Mouse (Mus musculus) right cerebral cortex, postnatal 36 days (tissue): ENCODE measurements around the gene Sp7.
A peak's percentile ranks its signal among the peaks of the same experiment; 100 is the strongest.

Source experiments
- DNase-seq, 2 experiments: peaks; one replicate each; pipeline ENCODE4 v3.0.0; 2022; ENCODE audit warnings: low spot score in 2 of 2, mixed read lengths in 1 of 2

Gene Sp7

DNA sequence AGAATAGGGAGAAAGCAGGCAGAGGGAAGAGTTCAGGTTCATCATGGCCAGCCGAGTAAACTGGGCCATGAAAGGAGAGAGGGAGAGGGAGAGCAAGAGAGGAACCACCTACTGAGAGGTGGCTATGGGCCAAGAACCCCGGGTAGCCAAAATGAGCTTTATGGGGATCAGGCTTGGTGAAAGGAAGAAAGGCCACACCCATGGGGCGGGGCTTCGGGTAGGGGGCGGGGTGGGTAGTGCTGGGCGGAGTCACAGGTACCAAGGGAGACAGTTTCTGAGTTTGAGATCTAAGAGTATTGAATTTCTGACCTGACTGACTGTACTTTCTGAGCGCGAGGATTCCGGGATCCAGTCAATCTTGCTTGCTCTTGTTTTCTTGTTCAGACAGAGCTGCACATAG lies 19.7 kb upstream of the Sp7 start:
- DNase-seq, result no peak

DNA sequence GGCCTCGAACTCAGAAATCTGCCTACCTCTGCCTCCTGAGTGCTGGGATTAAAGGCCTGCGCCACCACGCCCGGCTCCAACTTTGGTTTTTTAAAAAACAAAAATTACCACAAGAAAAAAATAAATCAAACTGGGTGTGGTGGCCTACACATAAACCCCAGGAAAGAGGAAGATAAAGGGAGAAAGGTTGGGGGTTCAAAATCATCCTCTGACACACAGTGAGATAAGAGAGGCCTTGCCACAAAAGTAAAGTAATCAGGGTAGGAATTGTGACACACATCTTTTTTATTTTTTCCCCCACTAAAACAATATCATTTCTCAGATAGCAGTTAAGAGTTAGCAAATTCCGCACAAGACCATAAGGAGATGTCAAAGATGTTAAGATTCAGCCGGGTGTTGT lies 16.7 kb upstream of the Sp7 start:
- no peak for DNase-seq

DNA sequence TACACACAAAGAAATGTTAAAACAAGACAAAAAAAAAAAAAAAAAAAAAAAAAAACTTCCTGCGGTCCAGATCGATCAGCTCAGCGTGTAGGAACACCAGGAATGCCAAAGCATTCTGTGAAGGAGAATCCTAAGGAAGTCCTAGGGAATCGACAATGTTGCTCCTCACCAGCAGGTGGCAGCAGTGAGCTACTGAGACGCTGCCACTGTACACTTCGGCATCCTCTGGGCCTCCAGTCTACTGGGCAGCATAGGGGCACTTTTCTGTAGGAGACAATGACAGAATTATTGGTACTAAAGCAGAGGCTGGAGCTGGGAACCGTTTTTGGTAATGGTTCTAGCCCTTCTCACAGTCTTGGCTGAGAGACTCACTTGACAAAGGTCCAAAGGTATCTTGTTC lies 14.6 kb upstream of the Sp7 start:
- DNase-seq, result peak; percentile 61 to 72

DNA sequence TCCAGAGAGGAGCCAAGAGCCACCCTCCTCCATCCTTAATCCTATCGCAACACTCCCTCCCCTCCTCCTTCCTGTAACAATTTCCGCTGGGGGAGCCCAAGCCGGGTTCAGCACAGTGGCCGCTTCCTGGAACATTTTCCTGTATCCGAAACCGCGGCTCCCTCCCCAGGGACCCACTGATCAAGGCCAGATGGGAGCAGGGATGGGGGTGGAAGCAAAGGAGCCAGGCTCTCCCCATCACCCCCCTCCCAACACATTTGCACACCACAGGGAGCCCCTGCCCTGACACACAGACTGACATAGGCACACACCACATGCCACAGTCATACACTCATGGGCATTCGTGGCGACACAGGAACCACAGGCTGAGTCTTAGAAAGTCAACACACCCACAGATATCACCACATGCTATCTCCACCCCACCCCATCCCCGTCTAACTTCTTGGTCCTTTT lies 10.9 kb upstream of the Sp7 start:
- DNase-seq, result no peak

DNA sequence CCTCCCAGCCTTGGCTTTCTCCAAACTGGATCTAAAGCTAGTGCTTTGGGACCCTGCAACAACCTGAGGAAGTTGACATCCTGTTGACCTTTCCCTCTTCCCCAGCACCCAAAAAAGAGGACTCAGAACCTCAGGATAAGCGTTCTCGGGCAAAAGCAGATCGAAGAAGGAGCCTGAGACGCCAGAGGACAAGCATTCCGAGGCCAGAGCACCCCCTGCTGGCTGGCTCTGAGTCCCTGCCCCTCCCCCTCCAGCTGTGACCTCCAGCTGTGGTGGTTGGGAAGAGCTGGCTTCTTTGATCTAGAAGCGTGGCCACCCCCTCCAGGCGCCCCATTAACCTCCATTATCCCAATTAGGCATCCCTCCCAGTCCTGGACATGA lies 10.2 kb upstream of the Sp7 start:
- peak; percentile 53 to 54 for DNase-seq

DNA sequence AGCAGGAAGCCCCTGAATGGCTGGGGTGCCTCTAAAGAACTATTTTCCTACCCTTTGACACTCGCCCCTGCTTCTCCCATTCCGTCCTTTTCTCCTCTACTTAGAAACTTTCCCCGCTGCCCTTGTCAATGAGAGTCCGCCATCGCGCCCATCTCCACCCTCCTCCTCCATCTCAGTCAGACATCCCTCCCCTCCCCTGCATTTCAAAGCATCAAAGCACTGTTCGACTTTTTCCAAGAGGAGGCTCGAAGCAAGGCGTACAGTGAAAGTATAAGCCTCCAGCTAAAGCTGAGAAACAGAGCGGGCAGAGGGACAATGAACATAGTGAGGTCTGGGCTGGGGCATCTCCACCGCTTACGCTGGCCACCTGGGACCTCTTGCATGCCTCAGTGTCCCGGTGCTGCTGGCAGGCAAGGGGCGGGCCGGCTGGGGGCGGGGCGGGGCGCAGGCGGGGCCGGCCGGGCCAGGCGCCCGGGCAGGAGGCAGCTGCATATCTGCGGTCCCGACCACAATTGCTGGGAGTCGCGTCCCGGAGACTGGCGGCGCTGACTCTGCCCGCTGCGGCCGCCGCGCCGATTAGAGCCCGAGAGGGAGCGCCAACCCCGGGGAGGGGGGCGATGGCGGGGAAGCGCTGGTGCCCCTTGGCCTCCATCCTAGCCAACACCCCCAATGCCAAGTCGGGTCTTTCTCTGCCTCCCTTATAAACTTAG lies 9.6 kb upstream of the Sp7 start:
- no peak for DNase-seq

DNA sequence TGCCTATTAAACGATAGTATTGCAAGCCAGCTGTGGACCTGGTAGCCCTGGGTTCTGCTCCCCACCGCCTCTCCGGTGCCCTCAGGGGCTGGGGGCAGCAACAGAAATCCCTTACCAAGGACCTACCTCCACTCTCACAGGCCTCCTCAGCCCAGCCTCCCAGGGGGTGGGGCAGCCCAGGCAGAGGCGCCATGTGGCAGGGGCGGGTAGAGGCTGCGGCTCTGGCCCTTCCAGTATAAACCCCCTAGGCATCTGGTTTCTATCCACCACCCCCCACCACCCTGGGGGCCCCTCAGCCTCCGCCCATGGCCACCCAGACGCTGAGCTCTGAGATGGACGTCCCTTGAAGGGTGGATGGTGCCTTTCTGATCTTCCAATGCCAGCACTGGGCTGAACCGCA lies 3.7 kb upstream of the Sp7 start:
- DNase-seq, result no peak

DNA sequence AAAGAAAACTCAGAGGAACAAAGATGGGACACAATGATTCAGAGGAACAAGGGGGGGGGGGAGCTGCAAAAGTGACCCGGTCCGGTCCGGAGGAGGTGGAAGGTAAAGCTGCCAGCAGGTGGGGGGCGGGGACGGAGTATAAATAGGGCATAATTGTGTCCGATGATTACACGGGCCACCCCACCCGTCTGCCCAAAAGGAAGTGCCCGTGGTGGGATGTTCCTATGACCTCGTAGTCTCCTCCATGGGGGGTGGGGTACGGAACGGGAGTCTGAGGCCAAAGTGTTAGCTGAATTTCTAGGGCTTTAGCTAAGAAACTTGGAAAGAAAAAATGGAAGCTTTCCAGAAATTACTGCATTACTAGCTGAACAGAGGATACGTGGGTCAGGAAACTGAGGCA lies 3.0 kb upstream of the Sp7 start:
- DNase-seq, result no peak

DNA sequence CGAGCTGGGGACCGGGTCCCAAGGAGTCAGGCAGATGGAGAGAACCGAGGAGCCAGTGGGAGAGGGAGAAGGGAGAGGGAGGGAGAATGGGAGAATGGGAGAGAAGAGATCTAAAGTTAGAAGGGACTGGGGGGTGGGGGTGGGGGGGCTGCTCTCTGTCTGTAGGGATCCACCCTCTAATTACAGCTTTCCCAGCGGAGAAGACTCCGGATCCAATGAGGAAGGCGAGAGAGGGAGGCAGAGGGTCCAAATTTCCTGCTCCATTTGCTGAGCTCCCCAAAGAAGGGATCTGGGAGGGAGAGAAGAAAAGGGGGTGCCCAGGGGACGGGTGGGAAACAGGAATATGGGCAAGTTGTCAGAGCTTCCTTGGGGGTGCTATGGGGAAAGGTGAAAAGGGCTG lies 744 bp downstream of the Sp7 start:
- DNase-seq, result no peak

DNA sequence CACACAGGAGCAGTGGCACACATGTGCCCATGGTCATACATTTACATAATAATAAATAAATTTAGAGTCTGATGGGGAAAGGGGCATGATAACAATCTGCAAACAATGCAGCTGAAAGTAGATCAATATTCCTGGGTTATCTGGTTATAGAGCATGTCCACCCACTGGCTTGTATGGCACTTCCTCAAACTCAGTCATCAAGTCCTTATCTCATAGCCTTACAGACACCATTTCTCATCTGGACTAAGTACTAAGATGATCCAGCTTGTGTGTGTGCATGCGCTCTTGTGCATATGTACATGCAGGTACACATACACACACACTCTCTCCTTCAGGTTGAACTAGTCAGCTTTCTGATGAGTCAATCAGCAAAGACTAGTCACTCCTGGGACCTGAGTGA lies 2.3 kb downstream of the Sp7 start:
- DNase-seq, result no peak

DNA sequence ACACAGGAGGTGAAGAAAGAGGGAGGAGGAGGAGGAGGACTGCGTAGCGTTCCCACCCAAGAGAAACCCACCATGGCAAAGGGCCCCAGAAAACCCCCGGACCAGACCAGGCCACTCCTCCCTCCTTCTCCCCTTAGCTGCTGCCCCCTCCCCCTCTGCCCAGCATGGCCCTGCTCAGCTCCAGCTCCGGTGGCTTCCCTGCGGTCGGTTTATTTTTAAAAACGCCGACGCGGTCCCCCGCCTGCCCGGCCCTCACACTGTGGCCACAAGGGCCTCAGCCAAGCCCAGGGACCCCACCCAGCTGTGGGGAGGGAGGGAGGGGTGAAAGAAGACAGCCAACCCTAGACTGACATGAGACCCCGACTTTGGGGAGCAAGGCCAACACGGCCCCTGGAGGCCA lies 4.3 kb downstream of the Sp7 start:
- DNase-seq, result no peak

DNA sequence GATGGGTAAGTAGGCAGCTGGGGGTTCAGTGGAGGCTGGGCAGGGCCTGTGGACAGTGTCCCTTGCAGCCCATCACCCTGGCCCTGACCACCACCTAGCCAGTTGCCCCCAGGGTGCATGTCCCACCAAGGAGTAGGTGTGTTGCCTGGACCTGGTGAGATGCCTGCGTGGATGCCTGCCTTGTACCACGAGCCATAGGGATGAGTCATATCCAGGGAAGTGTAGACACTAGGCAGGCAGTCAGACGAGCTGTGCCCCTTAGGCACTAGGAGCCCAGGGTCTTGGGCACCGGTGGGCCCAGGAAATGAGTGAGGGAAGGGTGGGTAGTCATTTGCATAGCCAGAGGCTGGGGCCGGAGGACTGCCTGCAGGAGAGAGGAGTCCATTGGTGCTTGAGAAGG lies 8.1 kb downstream of the Sp7 start:
- DNase-seq, result no peak

DNA sequence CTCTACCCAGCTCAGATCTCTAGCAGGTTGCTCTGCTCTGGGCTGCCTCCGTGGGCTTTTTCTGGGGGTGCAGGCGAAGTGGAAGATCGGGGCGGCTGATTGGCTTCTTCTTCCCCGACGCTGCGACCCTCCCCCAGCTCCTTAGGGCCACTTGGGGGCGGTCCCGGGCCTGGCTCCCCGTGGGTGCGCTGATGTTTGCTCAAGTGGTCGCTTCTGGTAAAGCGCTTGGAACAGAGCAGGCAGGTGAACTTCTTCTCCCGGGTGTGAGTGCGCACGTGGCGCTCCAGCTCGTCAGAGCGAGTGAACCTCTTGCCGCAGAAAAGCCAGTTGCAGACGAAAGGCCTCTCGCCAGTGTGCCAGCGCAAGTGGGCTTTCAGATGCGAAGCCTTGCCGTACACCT lies 8.9 kb downstream of the Sp7 start:
- no peak for DNase-seq

DNA sequence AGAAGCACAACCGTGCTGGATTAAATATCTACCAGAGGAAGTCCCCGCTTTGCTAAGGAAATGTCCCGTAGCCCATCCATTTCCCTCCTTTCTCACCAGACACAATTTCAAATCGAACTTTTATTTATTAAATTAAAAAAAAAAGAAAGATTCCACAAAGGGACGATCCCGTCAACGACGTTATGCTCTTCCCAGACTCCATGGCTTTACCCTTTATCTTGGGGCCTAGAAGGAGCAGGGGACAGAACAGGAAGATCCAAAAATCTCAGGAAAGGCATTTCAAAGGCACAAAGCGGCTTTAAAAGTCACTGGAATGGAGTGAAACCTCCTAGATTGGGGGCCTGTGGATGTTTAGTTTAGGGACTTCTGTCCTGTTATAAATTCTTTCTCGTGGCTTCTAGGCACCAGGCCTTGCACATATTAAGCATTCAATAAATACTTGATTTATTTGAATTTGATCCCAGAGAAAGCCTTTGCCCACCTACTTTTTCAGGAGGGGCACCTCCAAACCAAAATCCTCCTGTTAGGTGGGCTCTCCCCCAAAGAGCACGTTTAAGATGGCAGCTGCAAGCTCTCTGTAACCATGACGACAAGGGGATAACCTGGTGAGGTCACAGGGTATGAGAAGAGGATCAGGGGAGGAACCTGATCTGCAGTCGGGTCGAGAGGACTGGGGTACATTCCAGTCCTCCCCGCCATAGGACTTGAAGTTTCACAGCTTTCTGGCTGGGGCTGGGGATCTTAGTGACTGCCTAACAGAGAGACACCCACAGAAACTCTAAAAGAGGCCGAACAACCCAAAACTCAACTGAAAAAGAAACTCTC lies 10.3 kb downstream of the Sp7 start:
- DNase-seq, result no peak

DNA sequence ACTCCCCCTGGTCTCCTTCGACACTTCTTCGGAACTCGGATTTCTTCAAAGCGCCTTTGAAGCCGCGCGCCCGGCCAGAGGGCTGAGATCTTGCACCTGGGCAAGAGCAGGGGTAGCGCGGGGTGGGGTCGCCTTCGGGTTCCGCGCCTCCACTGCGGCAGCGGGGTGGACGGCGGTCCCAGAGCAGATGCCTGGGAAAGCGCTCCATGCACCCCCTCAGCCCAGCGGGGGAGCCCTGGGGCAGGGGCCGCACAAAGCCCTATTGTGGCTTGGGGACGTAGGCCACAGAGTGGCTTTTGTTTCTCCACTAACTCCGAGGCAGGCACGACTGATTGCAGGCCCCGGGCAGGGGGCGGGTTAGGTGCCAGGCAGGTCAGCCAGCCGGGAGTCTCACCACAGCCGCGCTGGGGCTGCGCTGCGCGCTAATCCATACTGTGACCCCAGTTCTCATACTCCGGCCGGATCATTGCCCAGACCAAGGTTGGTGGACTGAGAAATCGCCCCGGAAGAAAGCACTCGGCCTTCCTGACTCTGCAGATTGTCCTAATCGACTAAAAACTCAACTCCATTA lies 11.0 kb downstream of the Sp7 start:
- DNase-seq, result no peak

DNA sequence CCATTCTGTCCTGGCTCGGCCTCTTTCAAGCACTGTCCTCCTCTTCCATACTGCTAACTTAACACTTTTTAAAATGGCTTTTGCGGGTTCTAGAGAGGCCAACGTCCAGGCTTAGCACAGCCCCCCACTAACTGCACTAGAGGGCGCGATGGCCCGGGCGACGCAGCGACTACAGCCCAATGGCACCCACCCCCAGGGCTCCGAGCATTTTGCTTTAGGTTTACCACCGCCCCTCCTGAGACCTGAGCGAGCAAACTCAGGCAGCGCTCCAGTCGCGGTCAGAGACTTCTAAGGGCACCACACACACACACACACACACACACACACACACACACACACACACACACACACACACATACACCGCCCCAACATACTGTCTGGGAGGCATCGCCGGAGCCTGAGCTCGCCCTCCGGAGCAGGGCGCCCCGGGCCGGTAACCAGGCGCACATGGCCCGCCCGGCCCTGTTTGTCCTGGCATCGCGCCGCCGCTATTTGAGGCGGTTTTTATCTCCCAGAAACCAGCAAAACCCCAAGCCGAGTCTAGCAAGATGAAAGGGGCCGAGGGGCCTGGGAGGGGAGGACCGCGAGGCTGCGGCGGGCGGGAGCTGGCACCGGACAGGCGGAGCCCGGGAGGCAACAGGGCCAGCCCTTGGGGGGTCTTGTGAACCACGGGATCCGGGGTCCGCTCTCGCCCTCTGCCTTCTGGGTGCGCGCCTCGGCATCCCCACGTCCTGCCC lies 11.7 kb downstream of the Sp7 start:
- no peak for DNase-seq

DNA sequence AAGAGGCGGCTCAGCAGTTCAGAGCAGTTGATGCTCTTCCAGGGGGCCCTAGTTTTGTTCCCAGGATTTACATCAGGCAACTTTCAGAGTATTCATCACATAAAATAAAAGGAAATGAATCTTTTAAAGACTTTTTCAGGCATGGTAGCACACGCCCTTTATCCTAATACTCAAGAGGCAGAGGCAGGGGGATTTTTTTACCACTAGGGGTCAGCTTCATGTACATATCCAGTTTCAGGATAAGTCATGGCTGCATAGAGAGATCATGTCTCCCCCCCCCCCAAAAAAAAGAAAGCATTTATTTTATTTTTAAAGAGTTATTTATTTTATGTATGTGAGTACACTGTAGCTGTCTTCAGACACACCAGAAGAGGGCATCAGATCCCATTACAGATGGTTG lies 13.0 kb downstream of the Sp7 start:
- no peak for DNase-seq

DNA sequence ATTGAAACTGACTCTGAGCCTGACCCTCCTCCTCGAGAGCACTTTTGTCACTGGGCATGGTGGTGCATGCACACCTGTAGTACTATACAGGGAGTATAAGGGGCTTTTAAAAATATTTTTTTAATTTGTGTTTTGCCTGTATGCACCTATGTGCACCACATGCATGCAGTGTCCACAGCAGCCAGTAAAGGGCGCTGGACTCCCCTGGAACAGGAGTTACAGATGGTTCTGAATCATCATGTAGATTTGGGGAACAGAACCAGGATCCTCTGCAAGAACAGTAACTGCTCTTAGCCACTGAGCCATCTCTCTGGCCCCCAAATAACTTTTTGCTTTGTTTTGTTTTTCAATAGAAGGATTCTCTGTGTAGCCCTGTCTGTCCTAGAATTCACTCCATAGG lies 14.8 kb downstream of the Sp7 start:
- no peak for DNase-seq

DNA sequence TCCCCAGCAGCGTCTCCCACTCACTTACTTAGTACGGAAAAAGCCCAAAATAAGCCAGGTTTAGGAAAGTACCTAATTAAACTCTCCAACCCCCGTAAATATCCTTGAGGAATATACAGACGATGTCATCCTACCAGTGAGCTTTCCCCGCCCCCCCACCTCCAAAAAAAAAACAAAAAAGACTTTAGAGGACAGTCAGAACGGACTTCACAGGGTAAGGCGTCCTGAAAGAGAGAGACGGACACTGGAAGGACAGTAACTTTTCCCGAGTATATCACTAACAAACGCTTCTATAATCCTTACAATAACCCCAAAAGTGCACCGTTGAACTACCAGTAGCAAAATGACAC lies 16.1 kb downstream of the Sp7 start:
- DNase-seq, result no peak

DNA sequence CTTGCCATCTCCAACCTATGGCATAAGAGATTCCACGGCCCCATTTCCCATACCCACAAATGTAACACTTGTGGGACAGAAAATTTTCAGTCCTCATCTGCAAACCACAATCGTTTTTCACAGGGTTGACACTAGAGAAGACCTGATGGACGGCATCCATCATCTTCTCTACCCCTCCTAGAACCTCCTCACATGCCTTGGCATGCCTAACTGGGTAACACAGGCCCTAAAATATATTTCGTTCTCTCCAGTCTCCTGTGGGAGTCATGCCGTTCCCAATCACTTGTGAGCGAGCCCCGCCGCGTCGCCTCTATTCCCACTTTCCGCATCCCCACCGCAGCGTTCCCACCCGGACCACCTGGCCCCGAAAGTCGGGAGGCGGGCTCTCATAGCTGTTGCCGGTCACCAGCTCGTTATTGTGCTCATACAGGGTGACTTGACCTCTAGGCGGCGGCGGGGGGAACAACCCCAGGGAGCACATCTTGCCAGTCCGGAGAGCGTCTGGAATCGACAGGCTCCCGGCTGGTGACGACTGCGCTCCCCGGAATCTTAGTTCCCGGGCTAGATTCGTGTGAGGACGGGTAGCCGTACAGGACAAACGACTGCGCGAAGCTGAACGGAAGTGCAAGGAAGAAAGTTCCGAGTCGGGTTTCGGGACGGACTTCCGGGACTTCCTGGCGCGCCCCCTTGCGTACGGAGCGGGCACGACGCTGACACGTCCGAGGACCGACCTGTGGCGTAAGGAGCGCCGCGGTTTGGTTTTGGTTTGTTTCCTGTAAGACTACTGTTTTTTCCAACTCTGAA lies 16.6 kb downstream of the Sp7 start, which contains the start of gene Aaas:
Gene Aaas (minus strand): TSS at position 634 of the 804 bp plus-strand sequence.
- peak; percentile 89 to 90 for DNase-seq

DNA sequence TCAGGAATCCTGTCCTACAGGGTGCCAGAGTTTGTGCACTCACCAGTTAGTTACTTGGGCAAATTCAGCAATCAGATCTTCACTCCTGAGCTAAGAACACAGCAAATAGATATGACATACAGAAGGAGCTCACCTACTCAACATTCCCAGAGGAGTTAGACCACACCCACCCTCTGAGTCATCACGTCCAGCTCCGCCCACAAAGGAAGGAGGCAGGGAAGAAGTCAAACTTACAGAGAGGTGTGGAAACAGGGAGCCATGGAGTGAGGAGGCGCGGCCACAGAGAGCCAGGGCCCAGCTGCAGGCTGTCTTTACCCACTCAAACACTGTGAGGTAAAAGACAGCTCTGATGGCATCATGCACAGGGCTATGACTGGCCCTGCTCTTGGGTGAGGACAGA lies 20.5 kb downstream of the Sp7 start:
- no peak for DNase-seq

DNA sequence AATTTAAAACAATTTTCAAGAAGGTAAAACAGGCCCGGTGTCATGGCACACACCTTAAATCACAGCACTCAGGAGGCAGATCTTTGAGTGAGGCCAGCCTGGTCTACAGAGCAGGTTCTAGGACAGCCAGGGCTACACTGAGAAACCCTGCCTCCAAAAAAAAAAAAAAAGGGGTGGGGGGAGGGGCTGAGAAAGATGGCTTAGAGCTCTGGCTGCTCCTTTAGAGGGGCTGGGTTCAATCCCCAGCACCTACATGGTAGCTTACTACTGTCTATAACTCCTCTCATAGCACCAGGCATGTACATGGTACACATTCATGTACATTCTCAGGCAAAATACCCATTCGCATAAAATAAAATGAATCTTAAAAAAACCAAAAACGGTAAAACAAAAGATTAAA lies 22.5 kb downstream of the Sp7 start:
- no peak for DNase-seq
